ENCODE assay signal across 8 mouse cellular contexts in genomic region chr16:76370041-76370715, GRCm38 (mm10). TPM values are rescaled to one million over a fixed set of nuclear protein-coding genes. Genes with fewer than 3 reads are reported as not detected.
DNase-seq lines count a peak whose midpoint lies in the region; ATAC-seq lines count a peak whose summit lies in the region.

No protein-coding gene starts in this region.

- H3K4me1 ChIP-seq in embryonic facial prominence, embryonic 10.5 days = peaks cover 50% of the 10 kb centered on the region
- H3K4me1 ChIP-seq in midbrain, embryonic 16.5 days (ENCODE audit: control insufficient read depth, insufficient read depth, low read length) = peaks cover 26% of the 10 kb centered on the region

- peak overlapping the region; percentile 71 for H3K4me2 ChIP-seq in midbrain, embryonic 16.5 days (ENCODE audit: low read length)

- peak overlapping the region; percentile 93 for H3K4me3 ChIP-seq in embryonic facial prominence, embryonic 10.5 days
- no peak overlapping the region for H3K4me3 ChIP-seq in midbrain, embryonic 16.5 days (ENCODE audit: low read depth, low read length)

- no peaks in the 10 kb centered on the region for H3K9me3 ChIP-seq in embryonic facial prominence, embryonic 10.5 days
- no peaks in the 10 kb centered on the region for H3K9me3 ChIP-seq in midbrain, embryonic 16.5 days (replicated peaks; ENCODE audit: control insufficient read depth, low read length, poor library complexity, severe bottlenecking)

- WGBS in embryonic facial prominence, embryonic 10.5 days = 32% methylated on average over 6 of the region's 6 CpGs
- WGBS in midbrain, embryonic 16.5 days = 37% methylated on average over 6 of the region's 6 CpGs

- peaks cover 19% of the 10 kb centered on the region for H3K36me3 ChIP-seq in embryonic facial prominence, embryonic 10.5 days (replicated peaks)
- no peaks in the 10 kb centered on the region for H3K36me3 ChIP-seq in midbrain, embryonic 16.5 days (ENCODE audit: control insufficient read depth, insufficient read depth, low read length)

- ATAC-seq in midbrain, embryonic 16.5 days = no peak

- H3K27me3 ChIP-seq in embryonic facial prominence, embryonic 10.5 days (replicated peaks; ENCODE audit: low read depth, poor library complexity, severe bottlenecking) = no peaks in the 10 kb centered on the region
- H3K27me3 ChIP-seq in midbrain, embryonic 16.5 days (ENCODE audit: control insufficient read depth, insufficient read depth, low read depth, low read length) = no peaks in the 10 kb centered on the region

- H3K9ac ChIP-seq in midbrain, embryonic 16.5 days (ENCODE audit: low read depth, low read length) = peak overlapping the region; percentile 0; the same call in 1 of the 2 replicates

- no peak overlapping the region for H3K27ac ChIP-seq in embryonic facial prominence, embryonic 10.5 days (replicated peaks)
- H3K27ac ChIP-seq in midbrain, embryonic 16.5 days (ENCODE audit: low read length) = no peak overlapping the region

- DNase-seq in adrenal gland, adult (ENCODE audit: inconsistent age in 2 of 2, low spot score in 1 of 2) = peak; percentile 69 to 88
- DNase-seq in adrenal gland, postnatal 4 days (ENCODE audit: low spot score in 2 of 2) = no peak
- DNase-seq in adrenal gland, postnatal 10 days = peak; percentile 56
- DNase-seq in embryonic facial prominence, embryonic 10.5 days (ENCODE audit: low spot score) = peak; percentile 43
- DNase-seq in heart, postnatal 4 days = peak; percentile 22
- peak; percentile 86 for DNase-seq in liver
- DNase-seq in gastrocnemius, postnatal 4 days (ENCODE audit: low spot score in 2 of 2) = no peak

RNA-seq across cellular contexts. Expression of gene Nrip1, which starts 3.4 kb away (rescaled TPM):
- total RNA-seq in adrenal gland, postnatal 4 days (2021) = 10 to 100 TPM; 89.2 to 89.5 TPM
- total RNA-seq in adrenal gland, postnatal 10 days (2021) = 10 to 100 TPM; 45.2 to 64.7 TPM
- polyA plus RNA-seq in embryonic facial prominence, embryonic 10.5 days (2016; fragmentation: Nextera tagmentation; extraction: Ambion mirVana) = 58.3 and 60.8 TPM in 2 replicates
- 10 to 100 TPM; 24.3 to 25.7 TPM for total RNA-seq in heart, postnatal 4 days (2021)
- 30.0 and 31.4 TPM in 2 replicates for polyA plus RNA-seq in midbrain, embryonic 16.5 days (2015; fragmentation: Nextera tagmentation; extraction: Ambion mirVana)
- 10 to 100 TPM; 47.0 to 51.5 TPM for total RNA-seq in gastrocnemius, postnatal 4 days (2021)

Comparison
In these comparisons a context has a peak if more than half of its experiments do, and no peak if none do; other contexts are left out.
1. DNase-seq: peak in adrenal gland, adult (2 of 2), adrenal gland, postnatal 10 days (single experiment), embryonic facial prominence, embryonic 10.5 days (single experiment), heart, postnatal 4 days (single experiment) and liver (single experiment); none in adrenal gland, postnatal 4 days (0 of 2) and gastrocnemius, postnatal 4 days (0 of 2).